Mouse (Mus musculus) E14TG2a.4 (cell line): ENCODE measurements around the gene Cntnap1.

Source experiments
- CTCF ChIP-seq: conservative IDR thresholded peaks from 2 replicates; pipeline ENCODE4 v1.5.1; 2014; ENCODE audit warnings: low read length
- NANOG ChIP-seq: IDR thresholded peaks from 2 replicates; pipeline ENCODE4 v1.6.1; 2014; ENCODE audit warnings: borderline replicate concordance, low read length, mixed read lengths
- POU5F1 ChIP-seq: IDR thresholded peaks from 2 replicates; pipeline ENCODE4 v1.6.1; 2014; ENCODE audit warnings: low read length, borderline replicate concordance

GRCm38 (mm10) chr11:101190181-101190912 is 20.0 kb downstream of the Cntnap1 start:
- no peak for TF ChIP-seq CTCF
- no peak for TF ChIP-seq POU5F1
- no peak for TF ChIP-seq NANOG
